Mouse (Mus musculus) testis, postnatal 10 days (tissue): ENCODE results near the gene Vegfb.

ENCODE experiments used
- DNase-seq: peaks from one replicate; pipeline ENCODE4 v3.0.0; 2021; ENCODE audit warnings: low spot score

Vegfb gene

DNA sequence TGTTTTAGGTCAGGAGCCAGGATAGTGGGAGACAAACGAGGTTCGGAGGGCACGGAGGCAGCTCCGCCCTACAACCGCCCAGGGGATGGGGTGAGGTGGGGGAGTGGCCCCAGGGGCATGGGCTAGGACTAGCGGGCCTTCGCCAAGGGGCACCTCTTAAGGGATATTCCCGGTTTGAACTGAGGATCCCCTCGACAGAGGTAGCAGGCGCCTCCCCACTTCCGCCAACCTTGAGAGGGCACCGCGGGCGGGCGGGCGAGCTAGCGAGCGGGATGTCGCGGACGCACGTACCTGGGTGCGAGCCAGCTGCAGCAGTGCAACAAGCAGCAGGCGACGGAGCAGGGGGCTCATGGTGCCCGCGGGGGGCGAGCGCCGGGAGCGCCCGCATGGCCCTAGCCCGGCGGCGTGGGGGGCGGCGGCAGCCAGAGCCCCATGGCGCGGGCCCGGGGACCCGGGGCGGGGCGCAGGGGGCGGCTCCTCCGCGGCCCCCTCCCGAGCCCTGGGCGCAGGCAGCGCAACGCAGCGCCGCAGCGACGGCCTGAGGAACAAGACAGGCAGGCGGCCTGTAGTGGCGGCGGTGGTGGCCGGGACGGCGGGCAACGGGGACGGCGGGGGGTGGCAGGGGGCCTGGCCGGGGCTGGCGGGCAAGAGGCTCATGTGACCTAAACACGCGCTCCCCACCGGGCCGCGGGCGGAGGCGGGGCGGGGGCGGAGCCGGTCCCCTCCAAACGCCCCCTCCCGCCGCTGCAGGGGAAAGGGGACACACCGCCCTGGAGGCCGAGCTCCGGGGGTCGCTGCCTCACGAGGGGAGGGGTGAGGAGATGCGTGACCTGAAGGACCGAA lies at the start of gene Vegfb:
Gene Vegfb, minus strand, starts transcription at position 591 of the 843 bp plus-strand sequence.
- DNase-seq: peak; percentile 79

- no peak for DNase-seq
Observed at GRCm38 (mm10) chr19:7034006-7034405, 46.6 kb upstream of the Vegfb start.

DNA sequence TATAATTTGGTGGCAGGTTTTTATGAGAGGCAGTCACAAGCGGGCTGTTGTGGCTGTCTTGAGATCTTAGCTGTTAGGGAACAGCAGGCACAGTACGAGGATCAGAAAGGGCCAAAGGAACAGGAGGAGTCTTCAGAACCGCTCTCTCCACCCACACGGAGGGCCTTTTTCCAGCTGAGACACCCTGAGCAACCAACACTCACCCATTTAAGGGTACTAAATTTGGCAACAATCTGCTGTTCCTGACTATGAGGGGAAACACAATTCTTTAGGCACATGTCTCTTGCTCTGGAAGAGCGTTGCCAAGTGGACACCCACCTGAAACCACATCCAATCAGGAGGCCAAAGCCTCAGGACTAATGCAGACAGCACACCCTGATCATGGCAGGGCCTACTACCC lies 42.1 kb upstream of the Vegfb start:
- DNase-seq: no peak

- DNase-seq: peak; percentile 71
Observed at GRCm38 (mm10) chr19:7020224-7020641, 32.8 kb upstream of the Vegfb start.

GRCm38 (mm10) chr19:7019191-7019590 lies 31.7 kb upstream of the Vegfb start, which contains the start of gene Fermt3:
Fermt3 (minus strand) TSS chr19:7019469.
- no peak for DNase-seq

DNA sequence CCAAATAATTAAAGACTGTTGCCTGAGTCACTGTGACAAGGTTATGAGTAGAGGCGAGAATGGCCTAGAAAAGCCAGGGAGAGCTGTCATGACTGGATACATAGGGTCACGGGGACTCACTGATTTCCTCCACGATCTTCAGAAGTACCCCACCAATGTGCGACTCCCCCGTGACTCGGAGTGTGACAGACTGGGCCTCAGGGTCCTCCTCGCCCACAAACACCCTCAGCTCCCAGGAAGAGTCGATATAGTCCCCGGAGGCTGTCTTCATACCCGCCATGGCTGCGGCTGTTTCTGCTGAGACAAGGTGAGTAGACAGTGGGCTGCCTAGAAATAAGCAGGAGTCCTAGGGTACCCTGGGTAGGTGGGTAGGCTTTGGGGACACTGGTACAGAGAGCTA lies 31.1 kb upstream of the Vegfb start:
- no peak for DNase-seq

- DNase-seq: no peak
Observed at GRCm38 (mm10) chr19:7017541-7018457, 30.3 kb upstream of the Vegfb start.

DNA sequence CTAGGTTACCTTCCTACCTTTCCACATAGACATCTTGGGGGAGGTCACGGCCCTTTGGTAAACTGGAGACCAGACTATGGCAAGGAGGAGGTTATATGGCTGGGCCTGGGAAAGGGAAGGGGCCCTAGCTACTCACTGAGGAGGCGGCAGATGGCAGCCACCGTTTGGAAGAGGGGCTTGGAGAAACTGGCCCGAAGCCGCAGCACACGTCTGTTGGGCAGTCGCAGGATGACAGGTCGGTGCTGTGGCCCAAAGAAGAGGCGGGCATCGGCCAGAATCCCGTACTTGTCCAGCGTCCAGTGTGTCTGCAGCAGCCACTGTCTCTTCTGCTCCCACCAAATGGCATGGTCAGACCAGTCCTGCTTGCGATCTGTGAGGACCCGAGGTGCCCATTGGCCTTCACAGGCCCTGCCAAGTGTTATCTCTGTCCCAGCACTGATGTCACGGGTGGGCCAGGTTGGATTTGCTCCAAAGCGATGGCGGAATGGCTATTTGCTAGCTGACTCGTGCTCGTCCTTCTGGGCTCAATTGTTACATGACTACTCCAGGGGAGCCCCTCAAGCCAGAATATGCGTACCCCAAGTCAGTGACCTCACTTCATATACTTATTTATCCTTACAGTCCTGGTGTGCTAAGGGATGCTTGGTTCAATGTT lies 27.2 kb upstream of the Vegfb start:
- DNase-seq: no peak

DNA sequence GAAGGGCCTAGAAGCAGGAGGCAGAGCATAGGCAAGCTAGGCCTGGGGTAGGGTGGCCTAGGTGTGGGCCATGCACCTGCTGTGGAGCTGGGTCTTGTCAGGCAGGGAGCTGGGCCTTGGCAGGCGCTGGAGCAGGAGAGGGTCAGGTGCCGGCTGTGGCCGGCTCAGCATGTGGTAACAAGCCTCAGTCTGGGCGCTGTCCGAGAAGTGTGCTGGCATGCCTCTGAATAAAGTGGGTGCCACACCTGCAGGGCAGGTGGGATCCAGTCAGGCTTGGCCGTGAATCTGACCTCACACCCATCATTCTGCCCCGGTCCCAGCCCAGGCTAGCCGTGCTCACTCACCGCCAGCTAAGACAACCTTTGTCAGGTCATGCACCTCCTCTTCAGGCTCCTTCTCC lies 26.5 kb upstream of the Vegfb start:
- no peak for DNase-seq

- DNase-seq: no peak
Observed at GRCm38 (mm10) chr19:7012426-7012825, 25.0 kb upstream of the Vegfb start.

GRCm38 (mm10) chr19:7006892-7007593 lies 19.6 kb upstream of the Vegfb start:
- no peak for DNase-seq

- DNase-seq: no peak
Observed at GRCm38 (mm10) chr19:6999360-7000063, 12.1 kb upstream of the Vegfb start.

DNA sequence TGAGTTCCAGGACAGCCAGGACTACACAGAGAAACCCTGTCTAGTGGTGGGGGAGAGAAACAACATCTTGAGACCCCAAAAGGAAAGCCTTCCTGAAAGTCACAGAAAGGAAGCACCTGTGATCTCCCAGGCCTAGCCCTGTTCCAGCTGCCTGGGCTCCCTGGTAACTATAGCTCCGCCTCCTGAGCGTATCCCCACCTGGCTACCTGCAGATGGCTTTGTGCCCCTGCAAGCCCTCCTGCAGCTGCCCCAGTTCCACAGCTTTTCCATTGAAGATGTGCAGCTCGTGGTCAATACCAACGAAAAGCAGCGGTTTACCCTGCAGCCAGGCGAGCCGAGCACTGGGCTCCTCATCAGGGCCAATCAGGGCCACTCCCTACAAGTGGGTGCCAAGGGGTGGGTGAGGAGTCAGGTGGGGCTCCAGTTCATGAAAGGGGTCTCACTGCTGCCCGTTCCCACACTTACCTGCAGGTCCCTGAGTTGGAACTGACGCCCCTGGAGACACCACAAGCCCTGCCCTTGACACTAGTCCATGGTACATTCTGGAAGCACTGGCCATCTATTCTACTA lies 10.4 kb upstream of the Vegfb start:
- DNase-seq: peak; percentile 39

- DNase-seq: peak; percentile 85
Observed at GRCm38 (mm10) chr19:6996006-6996405, 8.6 kb upstream of the Vegfb start, which contains the start of the genes Nudt22 and Trpt1. Nudt22 (minus strand) TSS chr19:6996117. Trpt1 (plus strand) TSS chr19:6996131.

DNA sequence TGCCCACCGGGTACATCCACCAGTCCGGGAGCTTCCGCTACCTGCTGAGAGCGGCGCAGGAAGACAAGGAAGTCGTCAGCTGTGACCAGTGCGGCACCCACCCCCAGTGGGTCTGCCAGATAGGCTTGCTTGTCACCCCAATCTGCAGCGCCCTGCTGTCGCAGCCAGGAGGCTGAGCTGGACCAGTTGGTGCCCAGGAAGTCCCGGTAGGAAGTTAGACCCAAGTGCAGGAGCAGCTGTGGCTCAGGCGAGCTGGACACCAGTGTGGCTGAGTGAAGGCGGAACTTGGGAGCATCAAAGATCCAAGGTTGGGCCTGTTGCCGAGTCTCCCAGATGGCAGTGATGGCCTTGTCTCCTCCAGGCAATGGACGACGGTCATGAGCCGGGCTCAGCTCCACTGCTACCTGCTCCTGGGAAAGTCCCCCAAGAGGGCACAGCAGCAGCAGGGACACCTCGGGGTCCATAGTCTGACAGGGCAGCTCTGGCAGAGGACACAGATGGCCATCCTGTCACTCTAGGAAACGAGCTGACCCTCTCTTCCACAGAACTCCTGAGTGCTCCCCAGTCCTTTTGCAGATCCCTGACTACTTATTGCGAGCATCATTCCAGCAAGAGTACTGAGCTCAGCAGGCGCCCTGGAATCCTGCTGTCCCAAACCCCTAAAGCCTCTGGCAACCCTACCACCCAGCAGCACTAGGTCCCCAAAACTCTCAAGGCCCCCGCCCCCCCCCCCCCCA lies 8.0 kb upstream of the Vegfb start:
- DNase-seq: no peak

- no peak for DNase-seq
Observed at GRCm38 (mm10) chr19:6994489-6994888, 7.0 kb upstream of the Vegfb start.

- no peak for DNase-seq
Observed at GRCm38 (mm10) chr19:6994002-6994401, 6.6 kb upstream of the Vegfb start.

DNA sequence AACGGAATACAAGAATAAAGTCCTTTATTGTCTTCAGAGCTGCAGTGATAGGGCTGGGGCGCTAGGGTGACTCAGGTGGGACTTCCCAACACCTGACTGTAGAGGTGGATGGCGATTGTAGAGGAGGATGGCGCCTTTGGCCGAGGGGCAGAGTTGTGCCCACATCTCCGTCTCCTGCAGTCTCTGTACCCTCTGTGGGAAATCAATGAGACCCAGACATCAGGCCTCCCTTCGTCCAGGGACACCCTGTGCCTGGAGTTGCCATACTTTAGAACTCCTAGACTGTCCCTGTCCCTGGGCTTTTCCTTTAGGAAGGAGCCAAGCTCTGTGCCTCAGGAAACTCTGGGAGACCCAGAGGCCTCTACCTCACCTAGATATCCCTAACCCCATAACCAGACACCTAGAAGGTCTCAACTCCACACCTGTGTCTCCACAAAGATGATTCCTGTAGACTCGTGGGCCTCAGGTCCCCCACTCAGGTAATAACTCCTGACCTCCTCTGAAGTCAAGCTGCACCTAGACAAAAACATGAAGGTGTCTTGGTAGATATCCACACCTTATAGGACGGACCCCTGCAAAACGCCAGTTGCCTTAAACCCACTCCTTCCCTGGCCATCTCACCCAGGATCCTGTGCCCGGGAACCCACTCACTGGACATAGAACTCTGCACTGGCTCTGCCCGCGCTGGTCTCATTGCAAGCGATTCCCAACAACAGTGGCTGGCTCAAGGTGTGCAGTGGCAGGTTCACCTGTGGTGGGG lies 5.7 kb upstream of the Vegfb start:
- DNase-seq: peak; percentile 48
